Comparison of ENCODE assay signal across 8 mouse cellular contexts in genomic region chr3:87929341-87930077, GRCm38 (mm10). TPM values are rescaled to one million over a fixed set of nuclear protein-coding genes. Genes with fewer than 3 reads are reported as not detected.
DNase-seq lines count a peak whose midpoint lies in the region; ATAC-seq and TF ChIP-seq lines count a peak whose summit lies in the region.

No protein-coding gene starts in this region.

- DNase-seq in kidney, adult 2 months = no peak
- no peak for DNase-seq in kidney, adult 11 months
- no peak for DNase-seq in Patski (ENCODE audit: low read depth, low spot score)
- no peak for DNase-seq in hindbrain, embryonic 14.5 days (ENCODE audit: low spot score)
- DNase-seq in midbrain, embryonic 14.5 days = no peak
- no peak for DNase-seq in layer of hippocampus, postnatal 25 days (ENCODE audit: extremely low spot score in 1 of 2, low spot score in 1 of 2)
- DNase-seq in testis, postnatal 10 days (ENCODE audit: low spot score) = no peak
- no peak for DNase-seq in spleen, adult 18-20 months

- peak overlapping the region; percentile 53 for H3K27ac ChIP-seq in kidney, adult 2 months (ENCODE audit: insufficient read depth, low read depth, low read length)
- H3K27ac ChIP-seq in hindbrain, embryonic 14.5 days = peak overlapping the region; percentile 89
- H3K27ac ChIP-seq in midbrain, embryonic 14.5 days (replicated peaks; ENCODE audit: low read depth, low read length) = peak overlapping the region; percentile 88

- peak overlapping the region; percentile 78 for H3K9ac ChIP-seq in hindbrain, embryonic 14.5 days
- H3K9ac ChIP-seq in midbrain, embryonic 14.5 days (replicated peaks; ENCODE audit: low read length) = peak overlapping the region; percentile 85

- H3K4me2 ChIP-seq in hindbrain, embryonic 14.5 days (replicated peaks) = peak overlapping the region; percentile 71
- H3K4me2 ChIP-seq in midbrain, embryonic 14.5 days (ENCODE audit: low read length) = peak overlapping the region; percentile 79

- peak overlapping the region; percentile 74 for H3K4me3 ChIP-seq in kidney, adult 2 months (ENCODE audit: insufficient read depth, low read depth, low read length)
- H3K4me3 ChIP-seq in hindbrain, embryonic 14.5 days (replicated peaks; ENCODE audit: low read length) = peak overlapping the region; percentile 66
- H3K4me3 ChIP-seq in midbrain, embryonic 14.5 days (replicated peaks; ENCODE audit: low read depth, low read length) = peak overlapping the region; percentile 93

- WGBS in kidney, adult 2 months = 2% methylated on average over 26 of the region's 26 CpGs
- 10% methylated on average over 26 of the region's 26 CpGs for WGBS in hindbrain, embryonic 14.5 days
- WGBS in midbrain, embryonic 14.5 days = 8% methylated on average over 26 of the region's 26 CpGs

- in situ Hi-C loops in Patski (cut with MboI; ENCODE audit: low pct_unique_long_range_greater_than_20kb) = loop anchor here (5.0 to 10.0 kb wide), 3 partner anchors 42 to 145 kb away; partner anchors contain the start of genes Prcc and Ttc24

- TF ChIP-seq CTCF in kidney, adult 2 months (conservative IDR thresholded peaks at IDR 0.05; ENCODE audit: insufficient read depth, insufficient read length, low read depth, low read length) = no peak
- TF ChIP-seq CTCF in Patski (IDR thresholded peaks at IDR 0.05) = no peak

- H3K27me3 ChIP-seq in kidney, adult 2 months (replicated peaks; ENCODE audit: control insufficient read depth, insufficient read depth, low read length) = no peaks in the 10 kb centered on the region
- H3K27me3 ChIP-seq in Patski = no peaks in the 10 kb centered on the region
- no peaks in the 10 kb centered on the region for H3K27me3 ChIP-seq in hindbrain, embryonic 14.5 days (ENCODE audit: control insufficient read depth, insufficient read depth, low read length)
- H3K27me3 ChIP-seq in midbrain, embryonic 14.5 days (ENCODE audit: control insufficient read depth, insufficient read depth, low read length) = no peaks in the 10 kb centered on the region

- ATAC-seq in Patski = peak; percentile 6
- ATAC-seq in hindbrain, embryonic 14.5 days (ENCODE audit: low FRiP score) = 0 out of 2 replicates have a peak, but pooled peaks have one; percentile 41
- peak; percentile 38 for ATAC-seq in midbrain, embryonic 14.5 days (ENCODE audit: low FRiP score, low TSS enrichment)

- no peak for TF ChIP-seq POLR2A in kidney, adult 2 months (IDR thresholded peaks at IDR 0.05; ENCODE audit: low read depth, low read length)

- POLR2A ChIA-PET in Patski (lab: Charles Lee) = interaction anchor here (1.2 kb wide), 1 partner anchor 23 kb away, joined by 4 read pairs; the partner anchor contains the start of gene Hdgf

- no peaks in the 10 kb centered on the region for H3K9me3 ChIP-seq in hindbrain, embryonic 14.5 days (ENCODE audit: control insufficient read depth, low read length)
- no peaks in the 10 kb centered on the region for H3K9me3 ChIP-seq in midbrain, embryonic 14.5 days (ENCODE audit: control insufficient read depth, low read length)

- no peaks in the 10 kb centered on the region; the same call in 1 of the 2 replicates for H3K36me3 ChIP-seq in kidney, adult 2 months (ENCODE audit: control insufficient read depth, insufficient read depth, low read length)
- peaks cover 66% of the 10 kb centered on the region for H3K36me3 ChIP-seq in hindbrain, embryonic 14.5 days (replicated peaks; ENCODE audit: control insufficient read depth, insufficient read depth)
- H3K36me3 ChIP-seq in midbrain, embryonic 14.5 days (ENCODE audit: control insufficient read depth, insufficient read depth, low read length) = peaks cover 59% of the 10 kb centered on the region

- CTCF ChIA-PET in Patski (lab: Charles Lee) = no interaction called here

- H3K4me1 ChIP-seq in kidney, adult 2 months (ENCODE audit: control insufficient read depth, insufficient read depth, low read length) = peaks cover 4% of the 10 kb centered on the region
- H3K4me1 ChIP-seq in hindbrain, embryonic 14.5 days (replicated peaks; ENCODE audit: control insufficient read depth, insufficient read depth, low read length) = peaks cover 30% of the 10 kb centered on the region
- peaks cover 11% of the 10 kb centered on the region for H3K4me1 ChIP-seq in midbrain, embryonic 14.5 days (ENCODE audit: control insufficient read depth, insufficient read depth, low read length)

RNA-seq across cellular contexts. Expression of gene Isg20l2, which starts 0.6 kb away (rescaled TPM):
- polyA plus RNA-seq in kidney, adult 2 months (2012; rRNA removed) = 11.0 and 11.5 TPM in 2 replicates
- 38.5 TPM for polyA plus RNA-seq in Patski (2021)
- polyA plus RNA-seq in hindbrain, embryonic 14.5 days (2014; fragmentation: Nextera tagmentation; extraction: Ambion mirVana) = 17.0 and 18.5 TPM in 2 replicates
- polyA plus RNA-seq in midbrain, embryonic 14.5 days (2014; fragmentation: Nextera tagmentation; extraction: Ambion mirVana) = 19.1 and 23.2 TPM in 2 replicates
- total RNA-seq in layer of hippocampus, postnatal 25 days (2021) = 10 to 100 TPM; 14.7 to 17.1 TPM

RNA-seq across cellular contexts. Expression of gene Rrnad1, which starts 1.0 kb away (rescaled TPM):
- 19.3 and 27.3 TPM in 2 replicates for polyA plus RNA-seq in kidney, adult 2 months (2012; rRNA removed)
- polyA plus RNA-seq in Patski (2021) = 24.6 TPM
- polyA plus RNA-seq in hindbrain, embryonic 14.5 days (2014; fragmentation: Nextera tagmentation; extraction: Ambion mirVana) = 15.8 and 18.1 TPM in 2 replicates
- 19.1 and 21.7 TPM in 2 replicates for polyA plus RNA-seq in midbrain, embryonic 14.5 days (2014; fragmentation: Nextera tagmentation; extraction: Ambion mirVana)
- 10 to 100 TPM; 17.9 to 22.5 TPM for total RNA-seq in layer of hippocampus, postnatal 25 days (2021)

RNA-seq across cellular contexts. Expression of gene Mrpl24, which starts 10.2 kb away (rescaled TPM):
- 71.9 and 100 TPM in 2 replicates for polyA plus RNA-seq in kidney, adult 2 months (2012; rRNA removed)
- polyA plus RNA-seq in Patski (2021) = 166 TPM
- polyA plus RNA-seq in hindbrain, embryonic 14.5 days (2014; fragmentation: Nextera tagmentation; extraction: Ambion mirVana) = 50.0 and 53.5 TPM in 2 replicates
- polyA plus RNA-seq in midbrain, embryonic 14.5 days (2014; fragmentation: Nextera tagmentation; extraction: Ambion mirVana) = 55.8 and 56.3 TPM in 2 replicates
- total RNA-seq in layer of hippocampus, postnatal 25 days (2021) = 10 to 100 TPM; 52.8 to 54.1 TPM

RNA-seq across cellular contexts. Expression of gene Crabp2, which starts 19.0 kb away (rescaled TPM):
- polyA plus RNA-seq in kidney, adult 2 months (2012; rRNA removed) = 0.88 and 0.94 TPM in 2 replicates
- 0.59 TPM for polyA plus RNA-seq in Patski (2021)
- polyA plus RNA-seq in hindbrain, embryonic 14.5 days (2014; fragmentation: Nextera tagmentation; extraction: Ambion mirVana) = 48.7 and 56.4 TPM in 2 replicates
- polyA plus RNA-seq in midbrain, embryonic 14.5 days (2014; fragmentation: Nextera tagmentation; extraction: Ambion mirVana) = 28.3 and 42.4 TPM in 2 replicates
- total RNA-seq in layer of hippocampus, postnatal 25 days (2021) = 1 to 10 TPM; 2.2 to 2.3 TPM

RNA-seq across cellular contexts. Expression of gene Hdgf, which starts 23.4 kb away (rescaled TPM):
- polyA plus RNA-seq in kidney, adult 2 months (2012; rRNA removed) = 104 and 113 TPM in 2 replicates
- 503 TPM for polyA plus RNA-seq in Patski (2021)
- 163 and 179 TPM in 2 replicates for polyA plus RNA-seq in hindbrain, embryonic 14.5 days (2014; fragmentation: Nextera tagmentation; extraction: Ambion mirVana)
- 157 and 185 TPM in 2 replicates for polyA plus RNA-seq in midbrain, embryonic 14.5 days (2014; fragmentation: Nextera tagmentation; extraction: Ambion mirVana)
- total RNA-seq in layer of hippocampus, postnatal 25 days (2021) = 100 to 1,000 TPM; 134 to 145 TPM
